Mouse (Mus musculus) megakaryocyte, embryonic 14.5 days (primary cell): ENCODE results near the gene Car12. TPM values are rescaled to one million over a fixed set of nuclear protein-coding genes. Genes with fewer than 3 reads are reported as not detected.

Source experiments
- H3K27me3 ChIP-seq: replicated peaks from 2 replicates; pipeline ENCODE3; 2012; ENCODE audit warnings: inconsistent platforms
- H3K36me3 ChIP-seq: replicated peaks from 2 replicates; pipeline ENCODE3; 2012; ENCODE audit warnings: low read length, inconsistent platforms, mixed read lengths
- H3K4me1 ChIP-seq: 2 replicates; pipeline ENCODE4 v1.6.1; 2012; ENCODE audit warnings: inconsistent platforms
- H3K4me3 ChIP-seq: replicated peaks from 2 replicates; pipeline ENCODE3; 2012; ENCODE audit warnings: moderate library complexity, mild to moderate bottlenecking, inconsistent platforms
- H3K9me3 ChIP-seq: 2 replicates; pipeline ENCODE4 v1.6.1; 2012; ENCODE audit warnings: inconsistent platforms
- FLI1 ChIP-seq: IDR thresholded peaks from 2 replicates; pipeline ENCODE4 v1.6.1; 2012; ENCODE audit warnings: low read length, inconsistent platforms, mixed read lengths
- GATA1 ChIP-seq: IDR thresholded peaks from 3 replicates; pipeline ENCODE4 v1.6.1; 2012; ENCODE audit warnings: mixed read lengths, low read length, inconsistent platforms, borderline replicate concordance
- polyA plus RNA-seq: library from polyadenylated mRNA; stranded (reverse); fragments of >175 nt; gene quantifications from 2 replicates; pipeline ENCODE4 v1.2.3, GENCODE M21; 2012; ENCODE audit warnings: low replicate concordance; ENCODE audit not compliant: insufficient read depth

Car12 gene
- 1.7 TPM in 2 replicates for polyA plus RNA-seq

DNA sequence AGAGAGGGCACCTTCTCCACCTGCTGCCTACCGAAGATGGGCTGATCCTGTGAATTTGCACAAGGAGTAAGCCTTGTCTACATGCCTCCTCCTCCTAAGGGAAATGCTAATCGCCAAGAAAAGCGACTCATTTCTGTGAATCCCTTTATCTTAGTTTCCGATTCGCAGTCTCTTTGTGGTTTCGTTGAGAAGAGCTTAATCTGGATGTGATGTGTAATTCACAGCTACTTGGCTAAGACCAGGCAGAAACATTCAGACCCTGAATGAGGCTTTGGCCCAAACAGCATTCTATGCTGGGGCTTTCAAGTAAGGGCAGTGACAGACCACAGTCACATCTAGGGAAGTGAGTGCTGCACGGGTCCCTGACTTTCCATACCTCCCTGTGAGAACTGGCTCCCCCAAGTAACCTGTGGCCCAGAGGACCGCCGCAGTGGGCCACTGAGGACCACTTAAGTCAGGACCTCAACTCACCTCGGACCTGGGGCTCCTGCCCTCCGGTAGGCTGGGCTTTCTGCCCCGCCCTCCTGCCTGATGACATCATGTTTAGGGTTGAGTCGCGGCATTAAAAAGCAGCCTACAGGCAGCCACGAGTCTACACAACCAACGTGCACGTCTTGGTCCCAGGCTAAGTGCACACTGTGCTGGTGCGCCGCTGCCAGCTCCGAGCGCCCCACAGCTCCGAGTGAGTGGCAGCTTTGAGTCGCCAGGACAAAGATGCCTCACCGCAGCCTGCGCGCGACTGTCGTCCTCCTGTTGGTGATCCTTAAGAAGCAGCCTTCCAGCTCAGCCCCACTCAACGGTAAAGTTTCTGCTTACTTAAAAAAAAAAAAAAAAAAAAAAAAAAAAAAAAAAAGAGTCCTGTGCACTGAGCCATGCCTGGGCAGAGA, at the start of gene Car12:
Gene Car12, plus strand, starts transcription at position 552 of the 887 bp plus-strand sequence.
- peaks cover 55% of the 10 kb centered on the region for H3K27me3 ChIP-seq
- no peaks in the 10 kb centered on the region for H3K9me3 ChIP-seq
- no peak for TF ChIP-seq GATA1
- no peak for TF ChIP-seq FLI1
- peaks cover 51% of the 10 kb centered on the region for H3K4me1 ChIP-seq
- peak within 1 kb of the TSS; percentile 94 for H3K4me3 ChIP-seq
- H3K36me3 ChIP-seq = peaks cover 2% of the 10 kb centered on the region

DNA sequence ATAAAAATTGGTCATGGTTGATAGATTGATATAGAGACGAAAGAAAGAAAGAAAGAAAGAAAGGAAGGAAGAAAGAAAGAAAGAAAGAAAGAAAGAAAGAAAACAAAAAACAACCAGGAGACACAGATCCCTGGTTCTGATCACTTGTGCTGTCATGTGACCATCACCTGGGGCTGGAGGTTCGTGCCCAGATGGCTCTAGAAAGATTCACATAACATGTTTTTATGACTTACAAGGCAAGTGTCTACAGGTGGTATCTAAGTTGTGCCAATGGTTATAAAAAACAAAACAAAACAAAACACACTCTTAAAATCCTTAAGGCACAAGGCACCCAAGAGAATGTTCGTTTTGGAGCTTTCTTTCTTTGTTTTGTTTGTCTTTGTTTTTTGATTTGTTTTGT, 49.7 kb upstream of the Car12 start:
- TF ChIP-seq FLI1 (no peak), GATA1 (no peak)
- Histone ChIP-seq H3K27me3 (peaks cover 17% of the 10 kb centered on the region), H3K36me3 (no peaks in the 10 kb centered on the region), H3K4me3 (no peak overlapping the region), H3K9me3 (peaks cover 7% of the 10 kb centered on the region; the same call in 1 of the 2 replicates), H3K4me1 (peaks cover 15% of the 10 kb centered on the region)

- H3K27me3 ChIP-seq = peaks cover 12% of the 10 kb centered on the region
- H3K36me3 ChIP-seq = no peaks in the 10 kb centered on the region
- TF ChIP-seq GATA1 = no peak
- no peak for TF ChIP-seq FLI1
Observed at GRCm38 (mm10) chr9:66664561-66664960, 48.9 kb upstream of the Car12 start.

GRCm38 (mm10) chr9:66666153-66666552, 47.3 kb upstream of the Car12 start:
- H3K27me3 ChIP-seq = peaks cover 4% of the 10 kb centered on the region
- no peak overlapping the region for H3K4me3 ChIP-seq
- TF ChIP-seq GATA1 (no peak), FLI1 (no peak)
- no peaks in the 10 kb centered on the region for H3K36me3 ChIP-seq
- H3K9me3 ChIP-seq = peaks cover 7% of the 10 kb centered on the region; the same call in 1 of the 2 replicates
- peaks cover 25% of the 10 kb centered on the region for H3K4me1 ChIP-seq

More at GRCm38 (mm10) chr9:66664561-66664960, 48.9 kb upstream of the Car12 start:
- Histone ChIP-seq H3K9me3 (peaks cover 7% of the 10 kb centered on the region; the same call in 1 of the 2 replicates), H3K4me3 (no peak overlapping the region), H3K4me1 (peaks cover 21% of the 10 kb centered on the region)

- no peak for TF ChIP-seq GATA1
- TF ChIP-seq FLI1 = no peak
- no peaks in the 10 kb centered on the region for H3K36me3 ChIP-seq
- H3K27me3 ChIP-seq = no peaks in the 10 kb centered on the region
- H3K4me1 ChIP-seq = peaks cover 31% of the 10 kb centered on the region
- H3K4me3 ChIP-seq = no peak overlapping the region
- H3K9me3 ChIP-seq = peaks cover 7% of the 10 kb centered on the region; the same call in 1 of the 2 replicates
Observed at GRCm38 (mm10) chr9:66667046-66667445, 46.4 kb upstream of the Car12 start.

DNA sequence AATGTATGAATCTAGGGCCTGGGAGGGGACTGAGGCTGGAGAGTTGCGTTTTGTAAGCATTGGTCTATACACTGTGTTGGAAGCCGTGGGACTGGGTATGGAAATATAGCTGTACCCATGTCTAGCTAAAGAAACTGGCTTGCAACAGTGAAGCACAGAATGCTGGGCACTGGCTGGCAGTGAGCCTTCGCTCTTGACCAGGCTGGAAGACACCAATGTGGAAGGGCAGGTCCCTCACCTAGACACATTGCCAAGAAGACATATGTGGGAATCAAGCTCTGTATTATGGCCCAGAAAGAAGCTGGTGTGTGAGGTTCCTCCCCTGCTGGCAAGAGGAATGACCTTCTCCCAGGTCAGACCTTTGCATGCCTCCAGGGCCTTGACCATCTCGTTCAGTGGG, 45.6 kb upstream of the Car12 start:
- H3K9me3 ChIP-seq = peaks cover 7% of the 10 kb centered on the region; the same call in 1 of the 2 replicates
- H3K36me3 ChIP-seq = no peaks in the 10 kb centered on the region
- H3K4me1 ChIP-seq = peaks cover 36% of the 10 kb centered on the region
- TF ChIP-seq GATA1 (no peak), FLI1 (no peak)
- no peaks in the 10 kb centered on the region for H3K27me3 ChIP-seq
- no peak overlapping the region for H3K4me3 ChIP-seq

- Histone ChIP-seq H3K9me3 (peaks cover 2% of the 10 kb centered on the region; the same call in 1 of the 2 replicates), H3K4me3 (no peak overlapping the region), H3K27me3 (no peaks in the 10 kb centered on the region), H3K4me1 (peaks cover 44% of the 10 kb centered on the region), H3K36me3 (no peaks in the 10 kb centered on the region)
- TF ChIP-seq GATA1 (no peak), FLI1 (no peak)
Observed at GRCm38 (mm10) chr9:66669561-66670078, 43.9 kb upstream of the Car12 start.

DNA sequence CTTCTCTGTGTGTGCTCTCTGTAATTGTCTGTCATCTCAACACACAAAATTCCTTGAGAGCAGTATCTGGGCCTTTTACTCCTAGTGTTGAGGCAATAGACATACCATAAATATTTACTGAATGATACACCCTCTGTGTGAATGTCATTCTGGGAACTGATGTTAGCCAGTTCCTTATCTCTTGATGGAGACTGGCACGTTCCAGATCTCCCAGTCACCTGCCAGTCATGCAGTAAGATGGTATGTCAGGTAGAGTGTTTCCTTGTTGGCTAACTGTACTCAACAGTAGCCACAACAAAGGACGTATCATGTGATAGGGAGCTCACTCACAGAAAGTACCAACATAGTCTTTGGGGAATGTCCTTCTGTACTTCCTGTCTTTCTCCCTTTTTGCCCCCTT, 39.7 kb upstream of the Car12 start:
- Histone ChIP-seq H3K36me3 (peaks cover 3% of the 10 kb centered on the region), H3K4me3 (no peak overlapping the region), H3K9me3 (peaks cover 13% of the 10 kb centered on the region), H3K27me3 (no peaks in the 10 kb centered on the region), H3K4me1 (peaks cover 38% of the 10 kb centered on the region)
- TF ChIP-seq FLI1 (no peak), GATA1 (no peak)

GRCm38 (mm10) chr9:66675566-66675965, 37.9 kb upstream of the Car12 start:
- Histone ChIP-seq H3K36me3 (peaks cover 3% of the 10 kb centered on the region), H3K27me3 (no peaks in the 10 kb centered on the region), H3K9me3 (peaks cover 13% of the 10 kb centered on the region), H3K4me1 (peaks cover 43% of the 10 kb centered on the region), H3K4me3 (no peak overlapping the region)
- no peak for TF ChIP-seq FLI1
- TF ChIP-seq GATA1 = no peak

DNA sequence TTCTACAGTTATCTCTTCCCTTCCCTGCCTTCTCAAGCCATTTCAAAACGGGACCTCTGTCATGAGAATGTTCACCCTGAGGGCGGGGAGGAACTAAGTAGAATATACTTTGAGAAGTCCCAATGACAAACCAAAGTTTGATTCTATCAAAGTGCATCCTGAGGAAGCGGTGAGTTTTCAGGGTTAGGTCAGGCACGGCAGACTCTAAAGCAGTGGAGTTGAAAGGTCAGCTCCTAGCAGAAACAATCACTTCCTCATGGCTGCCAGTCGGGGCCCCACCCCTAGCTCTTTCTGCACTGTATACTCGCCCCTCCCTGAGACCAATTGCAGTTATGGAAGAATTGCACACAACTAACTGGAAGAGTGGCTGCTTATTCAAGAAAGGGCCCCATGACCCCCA, 33.4 kb upstream of the Car12 start:
- Histone ChIP-seq H3K9me3 (peaks cover 16% of the 10 kb centered on the region), H3K4me1 (peaks cover 51% of the 10 kb centered on the region), H3K36me3 (peaks cover 11% of the 10 kb centered on the region), H3K4me3 (no peak overlapping the region), H3K27me3 (no peaks in the 10 kb centered on the region)
- no peak for TF ChIP-seq GATA1
- TF ChIP-seq FLI1 = no peak
